Mouse (Mus musculus): ENCODE measurements at regions not wholly inside any gene's neighbourhood (a gene's known extent, or its start where the extent isn't known, plus 50 kb on each side); places are given as distances from the start of the nearest gene placed in this dataset.
"Not testable (repeated sequence)": the region's sequence is repeated elsewhere in the genome, so short reads cannot be mapped to it uniquely, and the experiment has no call there.

DNA sequence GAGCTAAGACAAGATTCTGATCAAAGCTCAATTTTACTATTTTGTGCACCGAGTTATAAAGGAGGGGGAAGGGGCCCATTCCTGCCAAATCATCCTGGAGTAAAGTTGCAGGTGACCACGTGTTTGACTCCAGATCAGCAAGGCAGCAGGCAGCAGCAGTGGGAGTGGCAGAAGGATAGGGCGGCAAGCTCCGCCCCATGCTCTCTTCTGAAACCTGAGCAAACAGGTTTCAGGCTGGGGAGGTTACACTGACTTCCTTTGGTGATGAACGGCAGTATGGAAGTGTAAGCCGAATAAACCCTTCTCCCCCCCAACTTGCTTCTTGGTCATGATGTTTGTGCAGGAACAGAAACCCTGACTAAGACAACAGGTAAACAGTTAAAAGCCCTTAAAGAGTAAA, 479.0 kb downstream of the Inhba start:
- DNase-seq, result not testable (repeated sequence)

DNA sequence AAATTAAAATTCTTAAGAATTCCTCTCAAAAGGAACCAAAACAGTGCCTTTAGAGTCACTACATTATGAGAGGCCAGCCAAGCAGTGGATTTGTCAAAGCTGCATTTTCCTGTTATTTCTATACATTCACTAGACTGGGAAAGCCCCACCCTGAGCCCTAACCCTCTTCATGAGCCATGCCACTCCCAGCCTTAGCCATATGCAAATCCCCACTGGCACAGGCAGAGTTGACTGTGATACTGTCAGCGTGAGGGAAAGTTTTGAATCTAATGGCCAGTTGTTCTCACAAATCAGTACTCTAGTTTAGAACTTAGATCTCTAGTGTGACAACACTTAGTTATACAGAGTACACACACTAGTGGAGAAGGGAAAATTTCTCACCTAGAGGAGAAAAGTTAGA, 486.4 kb downstream of the Inhba start:
- no peak for DNase-seq

DNA sequence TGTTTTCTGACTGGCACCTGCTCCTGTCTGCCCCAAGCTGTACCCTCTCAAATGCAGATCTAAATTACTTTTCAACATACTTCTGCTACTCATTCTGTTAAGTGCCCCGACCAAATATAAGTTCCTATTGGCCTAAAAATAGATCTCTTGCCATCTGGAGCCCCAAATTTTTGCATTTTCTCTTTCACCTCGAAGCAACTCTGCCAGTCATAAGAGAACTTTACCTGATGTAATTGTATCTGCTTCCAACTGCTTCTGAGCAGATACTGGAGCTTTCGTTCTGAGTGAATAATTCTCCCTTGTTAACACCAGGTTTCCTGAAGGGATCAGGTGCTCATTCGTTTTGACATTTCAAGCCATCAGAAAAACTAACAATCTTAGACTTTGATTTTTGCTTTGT, 501.2 kb downstream of the Inhba start:
- DNase-seq, result no peak

DNA sequence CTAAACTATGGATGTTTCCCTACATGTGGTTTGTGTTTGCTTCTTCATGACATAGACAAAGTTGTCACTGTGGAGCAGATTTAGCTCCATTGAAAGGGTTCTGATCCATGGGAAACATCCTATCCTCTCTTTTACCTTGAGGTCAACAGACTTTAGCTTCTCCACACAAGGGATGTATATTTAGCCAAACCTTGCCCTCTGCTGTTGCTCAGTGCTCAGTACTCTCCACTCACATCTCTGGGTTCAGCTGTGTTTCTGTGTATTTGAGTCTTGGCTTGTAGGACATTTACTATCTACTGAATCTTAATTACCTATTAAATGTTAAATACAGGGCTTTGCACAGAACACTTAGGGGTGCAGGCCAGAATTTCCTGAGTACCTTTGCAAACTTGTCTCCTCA, 503.5 kb downstream of the Inhba start:
- DNase-seq, result no peak

GRCm38 (mm10) chr13:16529036-16529435, 517.4 kb downstream of the Inhba start:
- peak; percentile 38 for DNase-seq

DNA sequence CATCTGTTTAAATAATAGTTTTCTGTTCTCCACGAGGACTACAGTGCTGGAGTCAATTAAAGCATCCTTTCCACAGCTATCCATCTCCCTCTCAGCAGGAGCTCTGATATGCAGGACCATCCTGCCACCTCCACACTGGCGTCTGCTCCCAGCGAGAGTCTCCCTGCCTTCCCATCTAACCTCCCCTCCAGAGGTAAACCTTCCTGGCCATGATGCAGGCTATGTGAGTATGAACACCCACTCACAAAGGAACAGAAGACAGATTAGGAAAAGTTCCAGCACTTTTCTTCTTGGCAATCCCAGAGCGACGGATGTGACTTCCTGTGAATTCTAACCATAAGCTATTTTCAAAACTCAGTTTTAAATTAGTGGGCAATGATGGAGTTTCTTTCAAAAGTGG, 532.1 kb downstream of the Inhba start:
- DNase-seq, result peak; percentile 57

DNA sequence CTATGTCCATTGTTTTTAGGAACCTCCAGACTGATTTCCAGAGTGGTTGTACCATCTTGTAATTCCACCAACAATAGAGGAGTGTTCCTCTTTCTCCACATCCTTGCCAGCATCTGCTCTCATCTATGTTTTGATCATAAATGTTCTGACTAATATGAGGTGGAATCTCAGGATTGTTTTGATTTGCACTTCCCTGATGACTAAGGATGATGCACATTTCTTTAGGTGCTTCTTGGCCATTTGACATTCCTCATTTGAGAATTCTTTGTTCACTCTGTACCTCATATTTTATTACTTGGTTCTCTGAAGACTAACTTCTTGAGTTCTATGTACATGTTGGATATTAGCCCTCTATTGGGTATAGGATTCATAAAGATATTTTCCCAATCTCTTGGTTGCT, 538.4 kb downstream of the Inhba start:
- DNase-seq, result no peak

GRCm38 (mm10) chr13:16564988-16565387, 553.3 kb downstream of the Inhba start:
- no peak for DNase-seq

- peak; percentile 38 for DNase-seq
These were observed 562.4 kb downstream of the Inhba start for GRCm38 (mm10) chr13:16574069-16574468.

DNA sequence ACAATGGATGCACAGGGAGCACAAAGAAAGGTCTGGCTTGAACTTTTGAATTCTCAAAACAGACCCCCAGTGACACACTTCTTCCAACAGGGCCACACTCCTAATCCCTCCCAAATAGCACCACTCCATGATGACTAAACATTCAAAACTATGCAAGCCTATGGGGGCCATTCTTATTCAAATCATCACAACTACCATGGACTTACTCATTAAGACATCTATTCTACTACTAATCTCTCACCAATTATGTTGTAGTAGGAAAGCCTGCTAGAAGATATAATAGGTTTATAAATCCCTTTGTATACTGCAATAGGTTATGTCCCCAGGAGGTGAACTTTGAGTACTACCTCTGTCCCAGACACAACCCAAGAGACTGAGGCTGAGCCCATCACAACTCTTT, 574.6 kb downstream of the Inhba start:
- DNase-seq, result no peak

GRCm38 (mm10) chr13:16619755-16620154, 608.1 kb downstream of the Inhba start:
- no peak for DNase-seq

- no peak for DNase-seq
These were observed 614.9 kb downstream of the Inhba start for GRCm38 (mm10) chr13:16626584-16626983.

DNA sequence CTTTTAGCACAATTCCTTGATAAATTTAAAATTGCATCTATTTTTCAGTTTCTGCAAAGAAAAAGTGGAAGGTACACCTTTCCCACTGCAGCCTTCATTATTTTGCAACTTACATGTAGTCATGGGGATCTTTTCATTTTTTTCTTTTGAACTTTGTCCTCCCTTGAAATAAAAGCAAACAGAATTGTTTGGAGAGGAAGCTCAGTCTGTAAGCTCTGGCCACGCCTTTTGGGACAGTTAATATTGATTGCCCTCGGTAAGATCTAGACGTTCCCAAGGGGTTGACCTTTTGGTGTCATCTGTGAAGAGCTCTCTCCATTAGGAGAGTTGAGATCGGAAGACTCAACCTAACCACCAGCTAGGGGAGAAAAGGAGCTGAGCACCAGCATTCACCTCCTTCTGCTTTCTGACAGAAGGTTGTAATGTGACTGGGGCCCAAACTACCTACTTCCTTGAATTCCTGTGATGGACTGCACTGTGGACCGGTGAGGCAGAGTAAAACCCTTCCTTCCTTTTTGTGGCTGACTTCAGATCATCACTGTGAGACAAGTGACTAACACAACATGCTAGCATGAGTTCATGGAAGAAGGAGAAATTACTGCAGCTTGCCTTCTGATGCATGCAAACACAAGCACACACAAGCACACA, 621.9 kb downstream of the Inhba start:
- DNase-seq, result no peak

GRCm38 (mm10) chr13:16636251-16636650, 624.6 kb downstream of the Inhba start:
- no peak for DNase-seq

- no peak for DNase-seq
These were observed 630.2 kb downstream of the Inhba start for GRCm38 (mm10) chr13:16641611-16642449.

DNA sequence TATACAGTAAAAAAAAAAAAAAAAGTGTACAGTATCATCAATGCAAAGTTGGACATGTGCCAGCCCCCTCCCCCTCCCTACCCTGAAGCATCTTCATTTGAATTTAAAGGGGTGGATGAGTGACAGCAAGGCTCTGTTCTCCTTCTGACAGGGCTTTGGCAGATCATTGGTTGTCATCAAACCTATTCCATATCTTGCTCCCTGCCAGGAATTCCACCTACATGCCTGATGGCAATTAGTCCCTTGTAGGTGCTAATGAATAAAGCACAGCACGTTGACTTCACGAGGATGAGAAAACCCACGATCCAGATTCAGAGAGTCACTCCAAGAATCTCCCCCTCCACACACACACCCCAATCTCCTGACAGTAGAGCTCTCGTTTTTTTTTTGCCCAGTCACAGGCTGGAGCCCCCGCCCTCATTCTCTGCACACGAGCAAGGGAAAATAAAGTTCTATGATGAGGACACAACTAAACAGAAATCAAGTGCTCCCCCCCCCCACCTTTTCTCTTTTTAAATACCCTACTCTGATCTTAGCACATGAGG, 630.9 kb downstream of the Inhba start:
- DNase-seq, result peak; percentile 23

DNA sequence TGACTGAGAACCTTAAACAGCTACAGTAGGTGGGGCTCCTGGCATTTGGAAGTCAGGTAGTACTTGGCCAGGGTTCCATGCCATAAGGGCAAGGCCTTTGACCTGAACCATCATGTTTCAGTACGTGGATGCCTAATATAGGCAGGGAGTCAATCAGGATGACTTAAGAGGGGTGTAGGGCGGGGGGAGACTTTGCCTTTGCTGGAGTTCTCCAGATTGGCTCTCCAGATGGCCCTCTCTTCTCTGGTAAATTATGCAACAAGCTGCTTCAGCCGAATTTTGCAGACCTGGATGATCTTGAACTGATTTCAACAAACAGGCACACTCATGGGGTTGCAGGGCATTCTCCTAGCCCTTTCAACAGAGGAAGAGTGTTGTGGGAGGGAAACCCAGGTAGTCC, 633.7 kb downstream of the Inhba start:
- peak; percentile 14 for DNase-seq

GRCm38 (mm10) chr13:16646056-16646455, 634.4 kb downstream of the Inhba start:
- peak; percentile 21 for DNase-seq

DNA sequence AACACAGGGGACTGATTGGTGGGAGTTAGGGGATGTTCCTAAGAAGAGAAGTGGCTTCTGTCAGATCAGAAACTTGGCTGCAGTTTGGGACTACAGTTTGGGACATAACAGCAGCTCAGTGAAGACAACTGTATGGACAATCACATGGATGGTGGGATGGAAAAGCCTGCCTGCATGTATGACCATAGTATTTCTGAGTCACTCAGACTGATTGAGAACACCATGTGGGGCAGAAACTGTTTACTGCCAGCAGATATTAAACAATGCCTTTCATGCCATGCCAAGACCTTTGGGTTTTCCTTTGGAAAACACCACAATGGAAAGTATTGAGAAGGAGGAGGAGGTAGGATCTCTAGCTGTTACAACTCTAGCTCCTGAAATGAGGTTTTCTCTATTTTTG, 635.0 kb downstream of the Inhba start:
- no peak for DNase-seq

GRCm38 (mm10) chr13:16656110-16656509, 644.5 kb downstream of the Inhba start:
- DNase-seq, result peak; percentile 63

DNA sequence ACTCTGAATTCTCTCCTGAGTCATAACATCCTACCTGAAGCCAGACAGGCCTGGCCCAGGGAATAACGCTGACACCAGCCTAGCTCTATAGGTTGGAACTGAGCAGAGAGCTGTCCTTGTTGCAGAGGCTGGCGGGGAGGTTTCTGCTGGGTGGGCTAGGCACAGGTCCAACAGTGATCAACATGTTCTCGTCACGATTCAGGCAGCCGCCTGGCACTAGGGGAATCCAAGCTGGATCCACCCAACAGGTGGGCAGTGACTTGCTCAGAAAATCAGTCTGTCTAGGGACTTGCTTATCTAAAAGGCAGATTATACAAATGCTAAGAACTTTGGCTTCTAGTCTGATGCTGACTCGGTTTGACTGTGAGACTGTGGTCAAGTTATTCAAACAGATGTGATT, 648.2 kb downstream of the Inhba start:
- DNase-seq, result peak; percentile 60

DNA sequence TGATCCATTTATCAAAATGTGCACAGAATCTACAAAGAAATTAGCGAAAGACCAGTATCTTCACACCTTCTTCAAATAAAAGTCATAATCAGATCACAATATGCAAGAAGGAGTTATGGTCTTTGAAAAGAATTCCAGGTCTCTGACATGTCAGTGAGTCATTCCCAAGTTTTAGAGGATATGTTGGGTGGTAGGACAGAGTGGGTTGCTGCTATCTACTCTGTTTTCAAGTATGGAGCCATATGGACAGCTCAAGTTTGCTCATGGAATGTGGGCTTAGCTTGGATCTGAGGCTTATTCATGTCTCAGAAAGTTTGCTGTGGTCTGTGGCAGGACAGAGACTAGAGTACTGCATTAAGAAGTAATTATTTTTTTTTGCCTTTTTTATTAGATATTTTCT, 657.0 kb downstream of the Inhba start:
- no peak for DNase-seq

DNA sequence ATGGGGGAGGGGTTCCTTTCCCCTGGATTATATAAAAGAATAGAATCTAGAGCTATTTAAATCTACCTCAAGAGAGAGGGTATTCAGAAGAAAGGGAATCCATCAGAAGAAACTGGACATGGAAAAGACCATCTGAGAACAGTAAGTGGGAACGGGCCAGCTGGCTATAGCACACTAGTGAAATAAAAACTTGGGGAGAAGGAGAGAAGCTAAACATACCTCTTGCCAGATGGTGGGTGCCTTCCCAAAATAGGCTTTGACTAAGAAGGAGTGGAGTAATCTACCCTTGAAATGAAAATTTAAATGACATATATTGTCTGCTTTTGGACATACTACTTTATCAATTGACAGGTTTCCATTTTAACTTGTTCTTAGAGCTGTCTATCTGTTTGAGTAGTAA, 657.6 kb downstream of the Inhba start:
- DNase-seq, result peak; percentile 33

DNA sequence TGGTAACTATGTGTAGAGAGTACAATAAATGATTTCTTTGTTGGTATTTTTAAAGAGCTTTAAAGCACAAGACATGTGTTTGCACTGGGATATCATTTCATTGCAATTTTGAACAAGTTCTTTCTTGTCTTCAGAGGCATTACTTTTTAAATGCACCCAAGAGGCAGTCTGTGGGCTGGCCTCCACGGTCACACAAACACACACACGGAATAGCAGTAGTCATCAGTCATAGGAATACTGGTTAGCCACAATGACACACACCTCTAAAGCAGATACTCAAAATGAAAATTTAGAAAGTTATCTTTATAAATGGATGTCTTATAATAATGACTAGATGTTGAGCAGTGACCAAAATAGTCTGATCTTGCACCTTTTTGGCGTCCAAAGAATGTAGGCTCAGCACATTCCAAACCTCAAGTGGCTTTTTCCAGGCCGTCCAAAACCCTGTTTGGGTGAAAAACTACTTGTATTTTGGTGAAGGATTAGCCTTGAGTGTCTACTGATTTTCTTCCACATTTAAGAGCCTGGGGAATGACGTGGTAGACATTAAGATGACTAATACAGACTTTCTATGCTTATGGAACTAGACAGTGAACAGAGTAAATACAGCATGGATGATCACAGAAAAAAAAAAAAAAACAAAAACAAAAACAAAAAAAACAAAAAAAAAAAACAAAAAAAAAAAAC, 658.5 kb downstream of the Inhba start:
- no peak for DNase-seq
